Mouse (Mus musculus) olfactory bulb, adult 2 months (tissue): ENCODE data around the gene 1700003F12Rik.

ENCODE experiments used
- CTCF ChIP-seq: fragments of 200-500 bp; IDR thresholded peaks from 2 replicates; pipeline ENCODE4 v1.5.1; 2012; ENCODE audit warnings: low read depth, mild to moderate bottlenecking, low read length, moderate library complexity; ENCODE audit not compliant: insufficient read depth
- POLR2A ChIP-seq: fragments of 200-500 bp; IDR thresholded peaks from 2 replicates; pipeline ENCODE4 v1.6.1; 2012; ENCODE audit warnings: mild to moderate bottlenecking, low read depth, low read length, moderate library complexity; ENCODE audit not compliant: insufficient read depth

DNA sequence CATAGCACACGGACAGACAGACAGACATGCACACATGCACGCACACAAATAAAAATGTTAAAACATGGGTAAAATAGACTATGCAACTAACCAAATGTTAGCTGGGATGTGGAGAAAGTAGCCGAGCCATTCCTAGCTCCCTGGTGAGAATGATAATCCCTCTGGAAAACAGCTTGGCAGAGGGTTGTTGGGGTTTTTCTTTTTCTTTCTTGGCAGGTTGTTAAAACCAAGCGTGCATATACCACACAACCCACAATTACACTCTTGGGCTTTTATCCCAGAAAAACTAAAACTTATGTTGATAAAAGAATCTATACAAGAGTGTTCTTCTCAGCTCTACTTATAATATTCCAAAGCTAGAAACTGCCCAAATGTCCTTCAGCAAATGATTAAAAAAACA lies 42.2 kb downstream of the 1700003F12Rik start:
- no peak for TF ChIP-seq POLR2A
- TF ChIP-seq CTCF: no peak
